Comparison of ENCODE assay signal across 27 mouse cellular contexts in genomic region chr11:54811054-54811453, GRCm38 (mm10). TPM values are rescaled to one million over a fixed set of nuclear protein-coding genes. Genes with fewer than 3 reads are reported as not detected.
DNase-seq lines count a peak whose midpoint lies in the region; ATAC-seq and TF ChIP-seq lines count a peak whose summit lies in the region.
"Had no signal": no experiment of that assay in that cellular context is flagged by ENCODE, and none has a peak within 500 bp of the region (broad histone marks: within the 10 kb centered on the region; RNA-seq: fewer than 3 reads in every experiment).

No protein-coding gene starts in this region.

- no peaks in the 10 kb centered on the region for H3K27me3 ChIP-seq in kidney, adult 2 months (replicated peaks; ENCODE audit: control insufficient read depth, insufficient read depth, low read length)
- H3K27me3 ChIP-seq in kidney, embryonic 15.5 days: 0 out of 2 replicates have a peak, but pooled peaks cover 5% of the 10 kb centered on the region
- H3K27me3 ChIP-seq: embryonic facial prominence, embryonic 13.5 days; hindbrain, embryonic 15.5 days; midbrain, embryonic 12.5 days; neural tube, embryonic 15.5 days had no signal

- TF ChIP-seq CTCF in kidney, adult 2 months (conservative IDR thresholded peaks at IDR 0.05; ENCODE audit: insufficient read depth, insufficient read length, low read depth, low read length): no peak
- no peak for TF ChIP-seq CTCF in olfactory bulb, adult 2 months (IDR thresholded peaks at IDR 0.05; ENCODE audit: insufficient read depth, low read depth, low read length)

- no peaks in the 10 kb centered on the region for H3K4me1 ChIP-seq in kidney, adult 2 months (ENCODE audit: control insufficient read depth, insufficient read depth, low read length)
- peaks cover 7% of the 10 kb centered on the region; the same call in 1 of the 2 replicates for H3K4me1 ChIP-seq in kidney, embryonic 15.5 days
- H3K4me1 ChIP-seq in olfactory bulb, adult 2 months (ENCODE audit: control insufficient read depth, insufficient read depth, low read length): peaks cover 15% of the 10 kb centered on the region
- H3K4me1 ChIP-seq: embryonic facial prominence, embryonic 13.5 days; heart, embryonic 12.5 days had no signal

- peak; percentile 22 for DNase-seq in kidney, adult 2 months
- peak; percentile 38 for DNase-seq in A20 (ENCODE audit: low read depth, low spot score)
- DNase-seq in right cerebral cortex, postnatal 4 days: no peak
- no peak for DNase-seq in heart, adult 9 months (ENCODE audit: low spot score in 2 of 2)
- DNase-seq: adrenal gland, adult 8-10 months; cerebellum, adult 11-12 months; cerebellum, postnatal 14 days; gastrocnemius, postnatal 10 days; heart, adult 11 months; heart, postnatal 10 days; kidney, adult 18-20 months; kidney, postnatal 25 days; lung, postnatal 10 days; spleen, adult 18-20 months had no signal

- H3K4me2 ChIP-seq in kidney, embryonic 15.5 days: no peak overlapping the region
- H3K4me2 ChIP-seq: embryonic facial prominence, embryonic 13.5 days; heart, embryonic 12.5 days; hindbrain, embryonic 15.5 days; midbrain, embryonic 12.5 days; neural tube, embryonic 15.5 days had no signal

- no peak overlapping the region for H3K9ac ChIP-seq in kidney, embryonic 15.5 days
- H3K9ac ChIP-seq: embryonic facial prominence, embryonic 13.5 days; heart, embryonic 12.5 days; hindbrain, embryonic 15.5 days; liver, embryonic 14.5 days; midbrain, embryonic 12.5 days; neural tube, embryonic 15.5 days had no signal

- ATAC-seq in kidney, embryonic 15.5 days (replicated peaks; ENCODE audit: low FRiP score): no peak
- ATAC-seq in granulocyte monocyte progenitor cell, adult 5-6 weeks (replicated peaks; ENCODE audit: poor library complexity, severe bottlenecking): 0 out of 2 replicates have a peak, but pooled peaks have one; percentile 6
- ATAC-seq: forebrain, embryonic 14.5 days had no signal

- no peak overlapping the region for H3K27ac ChIP-seq in kidney, adult 2 months (ENCODE audit: insufficient read depth, low read depth, low read length)
- H3K27ac ChIP-seq in kidney, embryonic 15.5 days: no peak overlapping the region
- H3K27ac ChIP-seq in olfactory bulb, adult 2 months (ENCODE audit: insufficient read depth, low read depth, low read length): peak overlapping the region; percentile 56
- H3K27ac ChIP-seq: embryonic facial prominence, embryonic 13.5 days; hindbrain, embryonic 15.5 days; layer of hippocampus, adult 2 months; limb, embryonic 10.5 days; liver, embryonic 14.5 days; neural tube, embryonic 15.5 days had no signal

- H3K36me3 ChIP-seq in kidney, adult 2 months (ENCODE audit: control insufficient read depth, insufficient read depth, low read length): no peaks in the 10 kb centered on the region
- no peaks in the 10 kb centered on the region for H3K36me3 ChIP-seq in kidney, embryonic 15.5 days
- H3K36me3 ChIP-seq: embryonic facial prominence, embryonic 13.5 days; heart, embryonic 12.5 days; hindbrain, embryonic 15.5 days; limb, embryonic 10.5 days; midbrain, embryonic 12.5 days; neural tube, embryonic 15.5 days had no signal

- no peak for TF ChIP-seq POLR2A in kidney, adult 2 months (IDR thresholded peaks at IDR 0.05; ENCODE audit: low read depth, low read length)
- no peak for TF ChIP-seq POLR2A in olfactory bulb, adult 2 months (IDR thresholded peaks at IDR 0.05; ENCODE audit: insufficient read depth, low read depth, low read length)

- H3K4me3 ChIP-seq in kidney, adult 2 months (ENCODE audit: insufficient read depth, low read depth, low read length): no peak overlapping the region
- H3K4me3 ChIP-seq in kidney, embryonic 15.5 days (replicated peaks): no peak overlapping the region
- no peak overlapping the region for H3K4me3 ChIP-seq in olfactory bulb, adult 2 months (ENCODE audit: insufficient read depth, low read depth, low read length)
- H3K4me3 ChIP-seq: embryonic facial prominence, embryonic 13.5 days; erythroblast, embryonic 14.5 days; heart, embryonic 12.5 days; hindbrain, embryonic 15.5 days; layer of hippocampus, adult 2 months; limb, embryonic 10.5 days; midbrain, embryonic 12.5 days; neural tube, embryonic 15.5 days had no signal

- H3K9me3 ChIP-seq in kidney, embryonic 15.5 days (replicated peaks): no peaks in the 10 kb centered on the region
- H3K9me3 ChIP-seq: embryonic facial prominence, embryonic 13.5 days; heart, embryonic 12.5 days; hindbrain, embryonic 15.5 days; limb, embryonic 10.5 days; midbrain, embryonic 12.5 days; neural tube, embryonic 15.5 days had no signal

- WGBS in kidney, adult 2 months: 49% methylated on average over 3 of the region's 3 CpGs
- WGBS in kidney, embryonic 15.5 days: 60% methylated on average over 3 of the region's 3 CpGs
- whole genome bisulfite sequencing in olfactory bulb, adult 2 months: 94% methylated on average over 3 of the region's 3 CpGs

RNA-seq across cellular contexts. Expression of gene Cdc42se2, which starts 23.6 kb away (rescaled TPM):
- 26.5 and 30.6 TPM in 2 replicates for polyA plus RNA-seq in kidney, adult 2 months (2012; rRNA removed)
- 88.9 and 89.2 TPM in 2 replicates for polyA plus RNA-seq in kidney, embryonic 15.5 days (2015; fragmentation: Nextera tagmentation; extraction: Ambion mirVana)
- total RNA-seq in granulocyte monocyte progenitor cell, adult 5-6 weeks (2014; fragmentation: Nextera tagmentation): 41.6 and 47.5 TPM in 2 replicates
- total RNA-seq in granulocyte monocyte progenitor cell, adult 5-6 weeks (2017): 48.0 and 48.6 TPM in 2 replicates
- polyA plus RNA-seq in olfactory bulb, adult 2 months (2012; ENCODE audit: insufficient read depth, insufficient read length, low replicate concordance, missing spikeins): 199 and 303 TPM in 2 replicates

RNA-seq across cellular contexts. Expression of gene Lyrm7, which starts 49.7 kb away (rescaled TPM):
- 1.4 and 3.9 TPM in 2 replicates for polyA plus RNA-seq in kidney, adult 2 months (2012; rRNA removed)
- polyA plus RNA-seq in kidney, embryonic 15.5 days (2015; fragmentation: Nextera tagmentation; extraction: Ambion mirVana): 5.3 and 8.6 TPM in 2 replicates
- 4.0 and 9.3 TPM in 2 replicates for total RNA-seq in granulocyte monocyte progenitor cell, adult 5-6 weeks (2014; fragmentation: Nextera tagmentation)
- total RNA-seq in granulocyte monocyte progenitor cell, adult 5-6 weeks (2017): 2.0 and 11.1 TPM in 2 replicates
- not detected in 2 replicates for polyA plus RNA-seq in olfactory bulb, adult 2 months (2012; ENCODE audit: insufficient read depth, insufficient read length, low replicate concordance, missing spikeins)
- polyA plus RNA-seq: erythroblast, embryonic 14.5 days had no signal

RNA-seq across cellular contexts. Expression of gene Hint1, which starts 55.1 kb away (rescaled TPM):
- 1,115 and 1,173 TPM in 2 replicates for polyA plus RNA-seq in kidney, adult 2 months (2012; rRNA removed)
- 683 and 778 TPM in 2 replicates for polyA plus RNA-seq in kidney, embryonic 15.5 days (2015; fragmentation: Nextera tagmentation; extraction: Ambion mirVana)
- total RNA-seq in granulocyte monocyte progenitor cell, adult 5-6 weeks (2014; fragmentation: Nextera tagmentation): 686 and 699 TPM in 2 replicates
- total RNA-seq in granulocyte monocyte progenitor cell, adult 5-6 weeks (2017): 600 and 654 TPM in 2 replicates
- not detected in 2 replicates for polyA plus RNA-seq in olfactory bulb, adult 2 months (2012; ENCODE audit: insufficient read depth, insufficient read length, low replicate concordance, missing spikeins)

Comparison
In these comparisons a context has a peak if more than half of its experiments do, and no peak if none do; other contexts are left out.
1. DNase-seq: peak in kidney, adult 2 months (single experiment) and A20 (single experiment); none in right cerebral cortex, postnatal 4 days (single experiment) and heart, adult 9 months (0 of 2).
2. RNA of gene Hint1, which starts 55.1 kb away (polyA plus RNA-seq): 1,115 to 1,173 TPM in kidney, adult 2 months and 683 to 778 TPM in kidney, embryonic 15.5 days; not detected in olfactory bulb, adult 2 months; every median in the first group is over 100 times any median in the second.